Mouse (Mus musculus) spleen, adult 2 months (tissue): ENCODE measurements around the gene Zfp804a.

Source experiments
- CTCF ChIP-seq: fragments of 200-500 bp; IDR thresholded peaks from 2 replicates; pipeline ENCODE4 v1.5.1; 2011; ENCODE audit warnings: mild to moderate bottlenecking, inconsistent platforms; ENCODE audit not compliant: insufficient read depth, insufficient read length, insufficient replicate concordance; ENCODE audit errors: extremely low read depth
- POLR2A ChIP-seq: fragments of 200-500 bp; IDR thresholded peaks from 2 replicates; pipeline ENCODE4 v1.6.1; 2011; ENCODE audit warnings: low read depth, low read length, inconsistent platforms

- TF ChIP-seq POLR2A (no peak), CTCF (no peak)
Observed at GRCm38 (mm10) chr2:82199901-82200300, 146.9 kb downstream of the Zfp804a start.
